Mouse (Mus musculus) midbrain, embryonic 11.5 days (tissue): Measurements from ENCODE around the gene Myl7. TPM values are rescaled to one million over a fixed set of nuclear protein-coding genes. Genes with fewer than 3 reads are reported as not detected.
"Not testable (repeated sequence)": the region's sequence is repeated elsewhere in the genome, so short reads cannot be mapped to it uniquely, and the experiment has no call there.

Source experiments
- ATAC-seq: fragments of 200-750 bp; cut with Nextera tagmentation; 2 replicates; pipeline ENCODE4 v1.8.0; 2017; ENCODE audit warnings: moderate TSS enrichment, moderate library complexity; ENCODE audit not compliant: low FRiP score
- DNase-seq: peaks from one replicate; pipeline ENCODE4 v3.0.0; 2015; ENCODE audit warnings: low spot score; ENCODE audit errors: missing footprints
- H3K27ac ChIP-seq: fragments of 300-500 bp; sonication (generic); 2 replicates; pipeline ENCODE4 v1.5.1; 2014; ENCODE audit warnings: low read depth, low read length
- H3K27me3 ChIP-seq: fragments of 300-500 bp; sonication (generic); 2 replicates; pipeline ENCODE4 v1.6.1; 2014; ENCODE audit warnings: mild to moderate bottlenecking, low read length, moderate library complexity, mixed read lengths; ENCODE audit not compliant: control insufficient read depth, insufficient read depth
- H3K36me3 ChIP-seq: fragments of 300-500 bp; sonication (generic); 2 replicates; pipeline ENCODE4 v1.6.1; 2014; ENCODE audit warnings: mild to moderate bottlenecking, low read length, moderate library complexity, mixed read lengths; ENCODE audit not compliant: control insufficient read depth, insufficient read depth
- H3K4me1 ChIP-seq: fragments of 300-500 bp; sonication (generic); 2 replicates; pipeline ENCODE4 v1.6.1; 2014; ENCODE audit warnings: low read length; ENCODE audit not compliant: control insufficient read depth, insufficient read depth
- H3K4me2 ChIP-seq: fragments of 300-500 bp; sonication (generic); 2 replicates; pipeline ENCODE4 v1.6.1; 2014; ENCODE audit warnings: mild to moderate bottlenecking, moderate library complexity
- H3K4me3 ChIP-seq: fragments of 300-500 bp; sonication (generic); 2 replicates; pipeline ENCODE4 v1.5.1; 2014; ENCODE audit warnings: low read depth, low read length
- H3K9ac ChIP-seq: fragments of 300-500 bp; sonication (generic); 2 replicates; pipeline ENCODE4 v1.6.1; 2014; ENCODE audit warnings: low read length
- H3K9me3 ChIP-seq: fragments of 300-500 bp; sonication (generic); 2 replicates; pipeline ENCODE4 v1.6.1; 2016; ENCODE audit warnings: low read length; ENCODE audit not compliant: control insufficient read depth
- WGBS: fragments of 180-500 bp; shearing (Covaris S2); extraction: QIAGEN DNeasy Blood & Tissue Kit; methylation state at CpG from one replicate; pipeline ENCODE4 v1.1.7; 2014; 5-methylcytosine and 5-hydroxymethylcytosine counted together
- polyA plus RNA-seq: library from polyadenylated mRNA; unstranded; fragments of >200 nt; fragmentation: Nextera tagmentation; extraction: Ambion mirVana; gene quantifications from 2 replicates; pipeline ENCODE4 v1.2.1, GENCODE M21; 2014

Myl7 gene
- polyA plus RNA-seq, result 0.59 and 0.92 TPM in 2 replicates

DNA sequence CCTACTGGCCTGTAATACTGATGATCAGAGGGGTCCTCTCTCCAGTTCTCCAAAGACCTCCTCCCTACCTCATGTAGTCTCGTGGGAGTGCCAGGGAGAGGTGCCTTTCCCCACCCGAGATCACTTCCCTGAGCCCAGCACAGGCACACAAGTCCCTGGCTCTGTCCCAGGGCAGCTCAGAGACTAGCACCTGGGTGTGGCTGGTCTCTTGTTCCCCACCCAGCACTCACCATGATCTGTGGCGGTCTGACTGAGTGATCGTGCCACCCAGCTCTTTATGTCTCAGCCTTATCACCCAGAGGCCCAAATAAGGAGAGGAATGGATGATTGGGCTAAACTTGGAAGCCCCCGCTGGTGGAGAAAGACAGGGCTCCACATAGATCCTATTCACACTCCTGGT is at the start of gene Myl7:
Gene Myl7 (minus strand): TSS at position 252 of the 400 bp plus-strand sequence.
- ATAC-seq, result no peak
- Histone ChIP-seq H3K9ac (no peak within 1 kb of the TSS), H3K36me3 (no peaks in the 10 kb centered on the region), H3K4me3 (no peak within 1 kb of the TSS), H3K4me2 (0 out of 2 replicates have a peak within 1 kb of the TSS, but pooled peaks have one; percentile 4), H3K27me3 (peaks cover 2% of the 10 kb centered on the region), H3K27ac (no peak within 1 kb of the TSS), H3K4me1 (peaks cover 25% of the 10 kb centered on the region), H3K9me3 (no peaks in the 10 kb centered on the region)
- no peak for DNase-seq
- 75% methylated on average over 5 of the region's 5 CpGs for WGBS

- Histone ChIP-seq H3K36me3 (no peaks in the 10 kb centered on the region), H3K9me3 (no peaks in the 10 kb centered on the region), H3K27ac (no peak overlapping the region), H3K27me3 (no peaks in the 10 kb centered on the region), H3K4me1 (peaks cover 5% of the 10 kb centered on the region; the same call in 1 of the 2 replicates), H3K9ac (0 out of 2 replicates have a peak overlapping the region, but pooled peaks have one; percentile 20), H3K4me3 (no peak overlapping the region), H3K4me2 (no peak overlapping the region)
- 82% methylated on average over 4 of the region's 4 CpGs for WGBS
- DNase-seq (no peak), ATAC-seq (no peak)
Measured at GRCm38 (mm10) chr11:5947796-5948195, 49.2 kb upstream of the Myl7 start.

- peaks cover 4% of the 10 kb centered on the region; the same call in 1 of the 2 replicates for H3K4me1 ChIP-seq
- H3K27ac ChIP-seq, result no peak overlapping the region
- no peaks in the 10 kb centered on the region for H3K36me3 ChIP-seq
- 80% methylated on average over 2 of the region's 2 CpGs for WGBS
- no peak overlapping the region for H3K4me3 ChIP-seq
- H3K4me2 ChIP-seq, result no peak overlapping the region
- H3K27me3 ChIP-seq, result no peaks in the 10 kb centered on the region
- DNase-seq (no peak), ATAC-seq (no peak)
- H3K9me3 ChIP-seq, result no peaks in the 10 kb centered on the region
- H3K9ac ChIP-seq, result no peak overlapping the region
Measured at GRCm38 (mm10) chr11:5945096-5945495, 46.5 kb upstream of the Myl7 start.

- Histone ChIP-seq H3K4me1 (no peaks in the 10 kb centered on the region), H3K36me3 (no peaks in the 10 kb centered on the region), H3K27ac (no peak overlapping the region), H3K27me3 (no peaks in the 10 kb centered on the region), H3K4me2 (no peak overlapping the region), H3K4me3 (no peak overlapping the region), H3K9ac (no peak overlapping the region), H3K9me3 (no peaks in the 10 kb centered on the region)
- no peak for ATAC-seq
- no peak for DNase-seq
- WGBS, result 57% methylated on average over 6 of the region's 6 CpGs
Measured at GRCm38 (mm10) chr11:5942966-5943365, 44.4 kb upstream of the Myl7 start.

GRCm38 (mm10) chr11:5934531-5934930 is 35.9 kb upstream of the Myl7 start:
- DNase-seq, H3K4me2 ChIP-seq, H3K27ac ChIP-seq, H3K4me1 ChIP-seq, H3K9me3 ChIP-seq, H3K9ac ChIP-seq, ATAC-seq, H3K4me3 ChIP-seq, H3K27me3 ChIP-seq, H3K36me3 ChIP-seq: not testable (repeated sequence)
- WGBS, result 93% methylated on average over 11 of the region's 11 CpGs

GRCm38 (mm10) chr11:5931947-5932346 is 33.4 kb upstream of the Myl7 start:
- not testable (repeated sequence) for H3K4me1 ChIP-seq, H3K4me3 ChIP-seq, H3K4me2 ChIP-seq, H3K27ac ChIP-seq, H3K27me3 ChIP-seq, H3K9ac ChIP-seq, H3K9me3 ChIP-seq, ATAC-seq, H3K36me3 ChIP-seq
- 87% methylated on average over 6 of the region's 6 CpGs for WGBS
- DNase-seq, result peak; percentile 81

DNA sequence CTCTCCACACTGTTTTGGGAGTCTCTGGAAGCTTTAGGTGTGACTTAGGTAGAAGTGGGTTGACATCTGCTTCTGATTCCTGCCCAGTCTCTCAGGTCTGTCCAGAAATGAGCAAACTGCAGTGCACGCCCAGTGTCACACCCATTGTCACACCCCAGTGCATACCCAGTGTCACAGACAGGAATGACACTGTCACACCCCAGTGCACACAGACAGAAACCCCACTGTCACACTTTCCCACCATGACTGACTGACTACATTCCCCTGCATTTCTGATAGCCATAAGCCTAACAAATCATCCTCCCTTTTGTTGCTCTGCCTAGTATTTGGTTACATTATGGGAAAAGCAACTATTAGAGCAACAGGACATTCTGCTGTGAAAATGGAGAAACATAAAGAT is 32.0 kb upstream of the Myl7 start:
- H3K27me3 ChIP-seq, result no peaks in the 10 kb centered on the region
- no peak overlapping the region for H3K4me2 ChIP-seq
- H3K9me3 ChIP-seq, result no peaks in the 10 kb centered on the region
- H3K9ac ChIP-seq, result no peak overlapping the region
- H3K4me1 ChIP-seq, result no peaks in the 10 kb centered on the region
- H3K36me3 ChIP-seq, result no peaks in the 10 kb centered on the region
- H3K4me3 ChIP-seq, result no peak overlapping the region
- peak; percentile 28 for DNase-seq
- WGBS, result 68% methylated on average over 1 of the region's 1 CpGs
- H3K27ac ChIP-seq, result no peak overlapping the region
- no peak for ATAC-seq

GRCm38 (mm10) chr11:5926696-5927220 is 28.2 kb upstream of the Myl7 start:
- Histone ChIP-seq H3K9ac (no peak overlapping the region), H3K9me3 (no peaks in the 10 kb centered on the region), H3K27me3 (no peaks in the 10 kb centered on the region), H3K36me3 (no peaks in the 10 kb centered on the region), H3K27ac (no peak overlapping the region), H3K4me1 (no peaks in the 10 kb centered on the region), H3K4me3 (no peak overlapping the region), H3K4me2 (no peak overlapping the region)
- peak; percentile 57 for DNase-seq
- no peak for ATAC-seq
- 81% methylated on average over 3 of the region's 3 CpGs for WGBS

GRCm38 (mm10) chr11:5924699-5925098 is 26.1 kb upstream of the Myl7 start:
- ATAC-seq, result no peak
- Histone ChIP-seq H3K27me3 (no peaks in the 10 kb centered on the region), H3K9ac (no peak overlapping the region), H3K36me3 (no peaks in the 10 kb centered on the region), H3K27ac (no peak overlapping the region), H3K9me3 (no peaks in the 10 kb centered on the region), H3K4me1 (no peaks in the 10 kb centered on the region), H3K4me3 (no peak overlapping the region), H3K4me2 (no peak overlapping the region)
- 66% methylated on average over 8 of the region's 8 CpGs for WGBS
- DNase-seq, result peak; percentile 47
